Mouse (Mus musculus) intestine, embryonic 15.5 days (tissue): ENCODE results near the gene Zfp462. TPM values are rescaled to one million over a fixed set of nuclear protein-coding genes. Genes with fewer than 3 reads are reported as not detected.

Source experiments
- ATAC-seq: fragments of 200-750 bp; cut with Nextera tagmentation; 2 replicates; pipeline ENCODE4 v1.8.0; 2017; ENCODE audit warnings: moderate TSS enrichment, moderate library complexity
- H3K27ac ChIP-seq: fragments of 300-500 bp; sonication (generic); 2 replicates; pipeline ENCODE4 v1.5.1; 2015; ENCODE audit warnings: mild to moderate bottlenecking, inconsistent platforms
- H3K27me3 ChIP-seq: fragments of 300-500 bp; sonication (generic); replicated peaks from 2 replicates; pipeline ENCODE4 v1.6.1; 2015; ENCODE audit warnings: inconsistent platforms
- H3K36me3 ChIP-seq: fragments of 300-500 bp; sonication (generic); 2 replicates; pipeline ENCODE4 v1.6.1; 2015; ENCODE audit warnings: inconsistent platforms
- H3K4me1 ChIP-seq: fragments of 300-500 bp; sonication (generic); replicated peaks from 2 replicates; pipeline ENCODE4 v1.6.1; 2015; ENCODE audit warnings: inconsistent platforms
- H3K4me2 ChIP-seq: fragments of 300-500 bp; sonication (generic); replicated peaks from 2 replicates; pipeline ENCODE4 v1.6.1; 2015; ENCODE audit warnings: mild to moderate bottlenecking, inconsistent platforms
- H3K4me3 ChIP-seq: fragments of 300-500 bp; sonication (generic); replicated peaks from 2 replicates; pipeline ENCODE4 v1.5.1; 2015; ENCODE audit warnings: inconsistent platforms
- H3K9ac ChIP-seq: fragments of 300-500 bp; sonication (generic); 2 replicates; pipeline ENCODE4 v1.6.1; 2015; ENCODE audit warnings: inconsistent platforms
- H3K9me3 ChIP-seq: fragments of 300-500 bp; sonication (generic); 2 replicates; pipeline ENCODE4 v1.6.1; 2016; ENCODE audit warnings: inconsistent platforms
- WGBS: fragments of 180-500 bp; shearing (Covaris S2); methylation state at CpG from one replicate; pipeline ENCODE4 v1.1.7; 2015; 5-methylcytosine and 5-hydroxymethylcytosine counted together
- polyA plus RNA-seq: library from polyadenylated mRNA; unstranded; fragments of >200 nt; fragmentation: Nextera tagmentation; extraction: Ambion mirVana; gene quantifications from 2 replicates; pipeline ENCODE4 v1.2.1, GENCODE M21; 2015

Gene Zfp462
- polyA plus RNA-seq, 1 experiment from 2014 or later = 2.8 TPM

DNA sequence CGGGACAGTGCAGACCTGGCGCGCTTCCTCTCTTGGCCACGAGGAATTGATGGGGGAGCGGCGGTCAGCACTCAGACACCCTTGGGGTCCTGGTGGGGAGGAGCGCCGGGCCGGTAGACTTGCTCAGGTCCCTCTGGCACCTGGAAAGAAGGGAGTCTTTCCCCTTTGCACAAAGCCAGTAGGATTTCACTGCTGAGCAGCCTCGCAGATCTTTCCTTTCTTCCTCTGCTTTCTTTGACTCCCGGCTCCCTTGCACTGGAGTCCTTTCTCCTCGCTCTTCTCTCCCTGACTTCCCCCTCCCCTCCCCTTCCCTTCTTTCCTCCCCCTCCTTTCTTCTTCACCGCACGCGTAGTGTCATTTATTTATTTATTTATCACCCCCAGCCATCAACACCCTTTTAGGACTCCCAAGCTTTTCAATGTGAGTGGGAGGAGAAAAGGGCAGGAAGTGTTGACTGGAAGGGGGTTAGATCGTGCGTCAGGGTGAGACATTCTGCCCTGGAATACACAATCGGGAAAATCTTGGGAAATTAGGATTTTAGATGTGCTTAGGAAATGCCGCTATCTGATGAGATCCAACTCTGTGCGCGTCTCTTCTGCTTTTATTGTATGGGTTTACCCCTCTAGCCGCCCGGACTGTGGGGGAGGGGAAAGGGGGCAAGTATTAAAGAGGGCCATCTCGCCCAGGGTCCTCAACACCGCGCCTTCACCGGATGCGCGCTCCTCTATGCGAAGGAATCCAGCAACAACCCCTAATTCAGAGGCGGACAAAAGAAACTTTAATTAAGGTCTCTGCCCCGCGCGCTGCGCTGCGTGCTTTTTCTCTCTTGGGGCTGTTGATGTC, 976 bp downstream of the Zfp462 start:
- Histone ChIP-seq H3K4me3 (peak overlapping the region; percentile 66), H3K27me3 (no peaks in the 10 kb centered on the region), H3K9me3 (no peaks in the 10 kb centered on the region), H3K27ac (peak overlapping the region; percentile 67), H3K36me3 (no peaks in the 10 kb centered on the region), H3K4me1 (0 out of 2 replicates have a peak, but pooled peaks cover 9% of the 10 kb centered on the region), H3K9ac (peak overlapping the region; percentile 52), H3K4me2 (peak overlapping the region; percentile 93)
- 0 out of 2 replicates have a peak, but pooled peaks have one; percentile 26 for ATAC-seq
- WGBS = under 1% methylated on average over 36 of the region's 36 CpGs

DNA sequence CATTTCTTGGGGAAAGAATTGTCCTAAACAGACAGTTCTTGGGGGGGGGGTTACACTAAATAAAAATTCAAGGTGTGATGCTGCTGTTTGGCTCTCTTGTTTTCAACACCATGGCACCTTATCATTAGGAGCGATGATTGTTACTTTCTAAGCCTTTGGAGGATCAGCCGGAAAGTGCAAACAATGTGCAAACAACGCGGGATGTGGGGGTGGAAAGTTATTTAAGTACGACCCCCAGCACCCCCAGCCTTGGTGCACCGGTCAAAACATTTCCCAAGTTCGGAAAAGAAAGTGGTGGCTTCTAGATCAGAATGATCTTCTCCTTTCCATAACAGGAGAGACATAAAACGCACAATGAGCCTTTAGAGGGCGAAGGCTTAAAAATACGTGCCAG, 1.8 kb downstream of the Zfp462 start:
- peak overlapping the region; percentile 93 for H3K4me2 ChIP-seq
- 0% methylated on average over 10 of the region's 10 CpGs for WGBS
- 0 out of 2 replicates have a peak, but pooled peaks cover 11% of the 10 kb centered on the region for H3K4me1 ChIP-seq
- peak overlapping the region; percentile 96 for H3K27ac ChIP-seq
- H3K9ac ChIP-seq = peak overlapping the region; percentile 84; the same call in 1 of the 2 replicates
- H3K27me3 ChIP-seq = no peaks in the 10 kb centered on the region
- no peaks in the 10 kb centered on the region for H3K9me3 ChIP-seq
- no peaks in the 10 kb centered on the region for H3K36me3 ChIP-seq
- ATAC-seq = no peak
- peak overlapping the region; percentile 66 for H3K4me3 ChIP-seq

DNA sequence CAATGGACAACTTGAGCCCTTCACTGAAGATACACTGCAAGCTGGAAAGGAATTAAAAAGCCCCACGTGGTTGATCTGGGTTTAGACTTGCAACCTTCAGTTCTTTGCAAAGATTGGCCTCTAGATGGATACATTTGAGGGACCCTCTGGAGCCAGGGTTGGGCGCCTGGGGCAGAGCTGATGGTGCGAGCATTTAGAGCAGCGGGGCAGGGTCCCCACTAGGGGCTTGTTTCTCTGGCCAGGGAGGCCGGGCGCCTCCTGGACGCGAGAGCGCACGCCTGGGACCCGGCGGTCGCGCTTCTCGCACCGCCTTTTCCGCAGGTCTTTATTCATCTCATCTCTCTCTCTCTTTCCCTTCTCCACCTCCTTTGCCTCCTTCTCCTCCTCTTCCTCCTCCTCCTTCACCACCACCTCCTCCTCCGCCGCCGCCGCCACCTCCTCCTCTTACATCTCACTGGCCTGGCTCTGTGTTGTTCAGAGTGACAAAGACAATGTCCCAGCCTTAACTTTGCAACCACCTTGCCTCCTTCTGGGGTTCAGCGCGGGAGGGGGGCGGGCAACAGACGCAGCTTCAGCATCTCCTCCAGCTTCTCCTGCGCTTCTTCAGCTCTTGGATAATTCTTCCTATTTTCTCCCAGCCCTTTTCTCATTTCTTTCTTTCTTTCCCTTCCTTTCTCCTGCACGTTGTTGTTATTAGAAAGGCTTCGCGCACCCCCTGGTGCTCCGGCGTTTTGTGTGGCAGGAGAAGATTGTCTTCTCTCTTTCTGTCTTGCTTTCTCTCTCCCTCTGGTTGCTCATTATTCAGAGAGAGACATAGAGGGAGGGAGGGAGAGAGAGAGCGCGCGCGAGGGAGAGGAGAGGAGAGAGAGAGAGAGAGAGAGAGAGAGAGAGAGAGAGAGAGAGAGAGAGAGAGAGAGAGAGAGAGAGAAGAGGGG, 2.5 kb downstream of the Zfp462 start:
- Histone ChIP-seq H3K27me3 (no peaks in the 10 kb centered on the region), H3K4me3 (peak overlapping the region; percentile 66), H3K4me1 (0 out of 2 replicates have a peak, but pooled peaks cover 11% of the 10 kb centered on the region), H3K36me3 (no peaks in the 10 kb centered on the region), H3K27ac (peak overlapping the region; percentile 96), H3K9me3 (no peaks in the 10 kb centered on the region), H3K4me2 (peak overlapping the region; percentile 93), H3K9ac (peak overlapping the region; percentile 84)
- under 1% methylated on average over 32 of the region's 35 CpGs for WGBS
- ATAC-seq = peak; percentile 50

DNA sequence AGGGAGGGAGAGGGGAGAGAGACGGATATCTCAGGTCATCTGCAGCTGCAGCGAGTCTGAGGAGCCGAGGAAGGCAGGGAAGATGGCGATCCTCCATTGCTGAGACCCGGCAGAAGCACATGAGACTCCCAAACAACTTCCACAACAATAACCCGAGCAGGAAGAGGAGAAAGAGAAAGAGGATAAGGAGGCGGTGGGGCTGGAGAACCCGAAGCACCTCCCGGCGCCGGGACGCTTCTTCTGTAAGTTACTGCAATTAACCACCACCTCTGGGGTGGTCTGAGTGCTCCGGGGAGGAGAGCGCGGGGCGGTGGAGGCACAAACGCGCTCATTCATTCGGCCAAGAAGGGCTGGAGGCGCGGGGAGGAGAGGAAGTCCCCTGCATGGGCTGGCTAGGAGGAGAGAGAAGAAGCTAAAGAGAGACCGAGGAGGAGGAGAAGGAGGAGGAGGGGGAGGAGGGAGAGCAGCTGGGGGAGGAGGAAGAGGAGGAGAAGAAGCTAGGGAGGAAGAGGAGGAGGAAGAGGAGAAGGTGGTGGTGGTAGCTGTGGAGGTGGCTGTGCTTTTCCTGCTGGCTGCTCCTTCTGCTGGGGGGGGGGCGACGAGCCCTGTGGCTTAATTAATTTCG, 3.3 kb downstream of the Zfp462 start:
- WGBS = under 1% methylated on average over 24 of the region's 25 CpGs
- peak; percentile 57 for ATAC-seq
- peaks cover 14% of the 10 kb centered on the region; the same call in 1 of the 2 replicates for H3K4me1 ChIP-seq
- peak overlapping the region; percentile 96 for H3K27ac ChIP-seq
- H3K9ac ChIP-seq = peak overlapping the region; percentile 84
- peak overlapping the region; percentile 93 for H3K4me2 ChIP-seq
- peak overlapping the region; percentile 66 for H3K4me3 ChIP-seq
- H3K9me3 ChIP-seq = no peaks in the 10 kb centered on the region
- H3K36me3 ChIP-seq = no peaks in the 10 kb centered on the region
- no peaks in the 10 kb centered on the region for H3K27me3 ChIP-seq

DNA sequence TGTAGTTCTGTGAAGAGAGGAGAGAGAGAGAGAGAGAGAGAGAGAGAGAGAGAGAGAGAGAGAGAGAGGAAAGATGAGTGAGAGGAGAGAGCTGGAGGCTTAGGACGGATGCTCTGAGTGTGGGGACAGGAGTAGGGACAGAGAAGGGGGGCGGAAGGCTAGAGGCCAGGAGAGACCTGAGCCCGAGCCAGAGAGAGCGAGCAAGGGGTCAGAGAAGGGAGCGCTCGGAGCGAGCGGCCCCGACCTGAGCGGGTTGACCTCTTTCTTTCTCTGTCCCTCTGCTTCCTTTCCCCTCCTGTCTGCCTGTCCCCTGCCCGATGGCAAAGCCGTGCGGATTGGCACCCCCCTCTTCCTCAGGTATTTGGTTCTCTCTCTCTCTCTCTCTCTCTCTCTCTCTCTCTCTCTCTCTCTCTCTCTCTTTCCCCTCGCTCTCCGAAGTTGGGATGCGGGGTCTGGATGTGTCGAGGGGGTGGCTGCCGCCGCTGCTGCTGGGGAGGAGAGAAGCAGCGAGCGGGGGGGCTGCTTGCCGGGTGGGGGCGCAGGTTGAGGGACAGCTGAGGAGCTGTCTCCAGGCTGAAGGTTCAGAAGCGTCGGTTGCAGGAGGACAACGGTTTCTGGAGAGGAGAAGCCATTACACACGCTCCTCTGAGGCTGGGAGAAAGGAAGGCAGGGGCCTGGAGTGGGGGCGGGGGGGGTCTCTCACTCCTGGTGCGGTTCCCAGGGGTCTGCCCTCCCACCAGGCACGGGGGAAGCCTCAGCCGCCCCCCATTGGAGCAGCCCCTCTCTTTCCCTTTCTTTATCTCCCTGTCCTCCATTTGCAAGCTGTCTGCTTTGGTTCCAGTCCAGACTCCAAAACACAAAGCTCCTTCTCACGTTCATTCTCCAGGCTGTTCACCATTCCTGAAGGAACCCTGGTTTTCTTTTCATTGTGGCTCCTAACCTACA, 4.0 kb downstream of the Zfp462 start:
- peak; percentile 53 for ATAC-seq
- Histone ChIP-seq H3K4me1 (peaks cover 17% of the 10 kb centered on the region), H3K9ac (peak overlapping the region; percentile 84), H3K36me3 (no peaks in the 10 kb centered on the region), H3K9me3 (no peaks in the 10 kb centered on the region), H3K4me3 (peak overlapping the region; percentile 66), H3K27me3 (no peaks in the 10 kb centered on the region), H3K27ac (peak overlapping the region; percentile 96), H3K4me2 (peak overlapping the region; percentile 93)
- WGBS = 0% methylated on average over 31 of the region's 32 CpGs

DNA sequence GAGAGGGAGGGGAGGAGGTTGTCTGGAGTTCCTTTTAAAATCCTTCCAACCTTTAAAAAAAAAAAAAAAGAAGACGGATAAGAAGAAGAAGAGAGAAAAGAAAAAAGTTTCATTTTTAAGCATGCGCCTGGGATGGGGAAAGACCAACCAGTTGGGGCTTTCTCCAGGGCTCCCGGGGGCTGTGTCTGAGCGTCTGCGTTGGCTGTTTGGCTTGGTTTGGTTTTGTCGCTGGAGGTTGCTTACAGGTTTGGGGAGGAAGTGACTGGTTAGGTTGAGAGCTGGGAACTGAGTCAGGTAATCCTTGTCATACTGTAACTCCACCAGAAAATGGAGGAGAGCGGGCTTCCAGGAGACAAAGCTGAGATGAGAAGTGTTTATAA, 4.7 kb downstream of the Zfp462 start:
- H3K4me1 ChIP-seq = peaks cover 19% of the 10 kb centered on the region
- 10% methylated on average over 7 of the region's 7 CpGs for WGBS
- H3K27me3 ChIP-seq = no peaks in the 10 kb centered on the region
- H3K27ac ChIP-seq = peak overlapping the region; percentile 96
- no peak for ATAC-seq
- H3K4me2 ChIP-seq = peak overlapping the region; percentile 93
- H3K4me3 ChIP-seq = peak overlapping the region; percentile 66
- no peaks in the 10 kb centered on the region for H3K9me3 ChIP-seq
- no peaks in the 10 kb centered on the region for H3K36me3 ChIP-seq
- peak overlapping the region; percentile 84 for H3K9ac ChIP-seq

DNA sequence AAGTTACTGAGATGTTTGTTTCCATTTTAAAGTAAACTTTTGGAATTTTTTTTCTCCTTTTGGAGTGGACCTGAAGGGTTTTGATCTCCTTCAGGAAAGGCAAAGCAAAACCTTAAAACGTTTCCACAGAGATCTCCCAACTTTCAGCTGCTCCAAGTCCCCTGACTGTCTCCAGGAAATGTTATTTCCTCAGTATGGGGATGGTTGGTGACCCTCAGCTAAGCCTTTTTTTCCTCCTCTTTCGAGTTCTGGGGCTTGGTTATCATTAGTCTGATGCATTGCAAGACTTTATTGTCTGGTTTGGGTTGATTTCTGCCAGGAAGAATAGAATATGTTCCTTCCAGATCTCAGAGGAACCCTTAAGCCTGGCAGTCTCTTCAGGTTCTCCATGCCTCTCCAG, 5.3 kb downstream of the Zfp462 start:
- H3K9ac ChIP-seq = peak overlapping the region; percentile 84; the same call in 1 of the 2 replicates
- no peak for ATAC-seq
- peak overlapping the region; percentile 96; the same call in 1 of the 2 replicates for H3K27ac ChIP-seq
- no peaks in the 10 kb centered on the region for H3K36me3 ChIP-seq
- no peaks in the 10 kb centered on the region for H3K27me3 ChIP-seq
- peak overlapping the region; percentile 66; the same call in 1 of the 2 replicates for H3K4me3 ChIP-seq
- H3K4me2 ChIP-seq = peak overlapping the region; percentile 93
- WGBS = 23% methylated on average over 2 of the region's 2 CpGs
- no peaks in the 10 kb centered on the region for H3K9me3 ChIP-seq
- H3K4me1 ChIP-seq = peaks cover 21% of the 10 kb centered on the region

DNA sequence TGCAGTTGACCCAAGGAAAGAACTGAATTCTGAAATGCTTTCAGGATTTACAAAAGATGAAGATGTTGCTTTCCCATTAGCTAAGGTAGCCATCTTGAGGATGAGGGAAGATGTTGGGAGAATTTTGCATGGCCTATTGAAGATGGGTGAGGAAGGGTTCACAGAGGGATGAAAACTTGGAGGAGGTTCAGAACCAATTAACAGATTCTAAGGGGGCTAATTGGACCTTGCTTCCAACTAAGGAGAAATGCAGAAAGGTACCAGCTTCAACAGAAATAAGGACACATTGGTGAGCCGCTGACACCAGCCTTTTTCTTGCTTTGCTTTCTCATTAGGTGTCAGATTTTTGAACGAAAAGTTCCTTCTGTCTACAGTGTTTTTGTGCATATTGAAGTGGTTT, 6.0 kb downstream of the Zfp462 start:
- no peaks in the 10 kb centered on the region for H3K9me3 ChIP-seq
- no peak overlapping the region for H3K4me3 ChIP-seq
- H3K4me2 ChIP-seq = no peak overlapping the region
- no peaks in the 10 kb centered on the region for H3K36me3 ChIP-seq
- H3K4me1 ChIP-seq = peaks cover 22% of the 10 kb centered on the region
- no peak for ATAC-seq
- H3K27ac ChIP-seq = no peak overlapping the region
- 86% methylated on average over 2 of the region's 2 CpGs for WGBS
- no peaks in the 10 kb centered on the region for H3K27me3 ChIP-seq
- no peak overlapping the region for H3K9ac ChIP-seq

DNA sequence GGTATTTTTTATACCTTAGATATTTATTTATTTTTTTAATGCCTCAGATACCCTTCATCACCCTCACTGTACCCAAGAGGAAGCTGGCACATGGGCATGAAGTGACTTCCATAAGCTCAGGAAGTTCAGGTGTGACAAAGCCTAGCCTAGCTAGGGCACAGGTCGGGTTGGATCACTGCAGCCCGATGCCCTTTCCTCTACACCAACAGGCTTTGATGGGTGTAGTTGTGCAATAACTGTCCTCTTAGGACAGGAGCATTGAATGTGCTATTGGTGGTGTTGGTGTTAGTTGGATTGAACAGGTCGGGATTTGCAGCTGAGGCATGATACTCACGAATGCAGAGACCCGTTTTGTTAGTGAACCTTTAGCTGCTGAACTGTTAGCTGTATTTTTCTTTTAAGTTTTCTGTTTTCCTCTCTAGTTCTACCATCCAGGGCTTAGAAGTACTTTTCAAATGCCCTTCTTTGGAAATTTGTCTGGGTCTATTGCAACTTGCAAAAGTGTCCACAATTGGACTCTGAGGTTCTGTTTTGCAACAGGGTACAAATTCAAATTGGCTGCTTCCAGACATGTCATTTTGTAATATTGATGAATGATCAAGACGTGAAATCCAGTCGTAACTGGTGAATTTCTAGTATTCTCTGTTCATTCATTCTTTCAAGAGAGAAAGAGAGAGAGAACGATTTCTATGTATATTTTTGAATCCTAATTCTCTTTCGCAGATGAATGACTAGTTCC, 9.0 kb downstream of the Zfp462 start:
- no peak overlapping the region for H3K4me2 ChIP-seq
- H3K9me3 ChIP-seq = no peaks in the 10 kb centered on the region
- no peaks in the 10 kb centered on the region for H3K27me3 ChIP-seq
- H3K4me1 ChIP-seq = peaks cover 22% of the 10 kb centered on the region
- H3K9ac ChIP-seq = no peak overlapping the region
- no peaks in the 10 kb centered on the region for H3K36me3 ChIP-seq
- 64% methylated on average over 9 of the region's 9 CpGs for WGBS
- no peak overlapping the region for H3K27ac ChIP-seq
- ATAC-seq = no peak
- no peak overlapping the region for H3K4me3 ChIP-seq

DNA sequence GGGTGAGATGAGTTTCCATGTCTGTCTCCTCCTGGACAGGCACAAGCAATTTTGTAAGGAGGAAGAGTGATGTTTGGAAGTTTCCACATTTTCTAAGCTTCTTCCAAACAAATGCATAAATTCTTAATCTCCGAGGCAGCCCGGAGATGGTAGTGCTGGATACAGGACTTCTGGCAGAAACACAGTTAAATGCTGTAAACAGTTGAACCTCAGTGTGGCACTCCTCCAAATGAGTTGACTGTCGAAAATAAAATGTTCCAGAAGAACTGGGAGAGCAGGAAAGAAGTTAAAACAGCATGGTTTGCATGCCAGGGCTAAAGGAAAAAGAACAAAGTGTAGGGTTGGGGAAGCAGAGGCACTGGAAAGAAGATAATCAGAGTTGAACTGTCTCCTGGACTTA, 9.6 kb downstream of the Zfp462 start:
- H3K27ac ChIP-seq = 0 out of 2 replicates have a peak overlapping the region, but pooled peaks have one; percentile 2
- no peaks in the 10 kb centered on the region for H3K27me3 ChIP-seq
- WGBS = 34% methylated on average over 3 of the region's 3 CpGs
- ATAC-seq = no peak
- H3K4me3 ChIP-seq = no peak overlapping the region
- no peaks in the 10 kb centered on the region for H3K9me3 ChIP-seq
- H3K4me1 ChIP-seq = peaks cover 22% of the 10 kb centered on the region
- no peak overlapping the region for H3K9ac ChIP-seq
- no peak overlapping the region for H3K4me2 ChIP-seq
- H3K36me3 ChIP-seq = no peaks in the 10 kb centered on the region
